In genomic region chr3:109299303-109300074, GRCm38 (mm10) we compare ENCODE assay signal across 15 mouse cellular contexts. TPM values are rescaled to one million over a fixed set of nuclear protein-coding genes. Genes with fewer than 3 reads are reported as not detected.
DNase-seq lines count a peak whose midpoint lies in the region; ATAC-seq lines count a peak whose summit lies in the region.
"Had no signal": no experiment of that assay in that cellular context is flagged by ENCODE, and none has a peak within 500 bp of the region (broad histone marks: within the 10 kb centered on the region; RNA-seq: fewer than 3 reads in every experiment).

No protein-coding gene starts in this region.

- no peak for DNase-seq in forebrain, embryonic 11.5 days (ENCODE audit: low spot score)
- no peak for DNase-seq in forebrain, embryonic 10.5 days (ENCODE audit: extremely low spot score, low spot score)
- no peak for DNase-seq in liver, embryonic 11.5 days (ENCODE audit: low spot score)
- DNase-seq in embryonic facial prominence, embryonic 14.5 days (ENCODE audit: low spot score) = peak; percentile 19
- DNase-seq in layer of hippocampus, postnatal 10 days (ENCODE audit: low spot score in 2 of 2) = no peak
- DNase-seq: heart, postnatal 10 days; kidney, postnatal 25 days; lung, postnatal 36 days; right cerebral cortex, postnatal 14 days; thymus, postnatal 36 days had no signal

- H3K9me3 ChIP-seq in forebrain, embryonic 11.5 days (ENCODE audit: control insufficient read depth, low read length) = no peaks in the 10 kb centered on the region
- H3K9me3 ChIP-seq in forebrain, embryonic 10.5 days = no peaks in the 10 kb centered on the region
- H3K9me3 ChIP-seq in liver, embryonic 11.5 days (ENCODE audit: control insufficient read depth, low read length) = no peaks in the 10 kb centered on the region
- H3K9me3 ChIP-seq in liver, embryonic 12.5 days (replicated peaks) = no peaks in the 10 kb centered on the region
- H3K9me3 ChIP-seq in embryonic facial prominence, embryonic 14.5 days (ENCODE audit: control insufficient read depth, low read length) = no peaks in the 10 kb centered on the region
- H3K9me3 ChIP-seq: liver, embryonic 15.5 days; neural tube, embryonic 13.5 days had no signal

- no peak overlapping the region for H3K4me2 ChIP-seq in forebrain, embryonic 11.5 days (ENCODE audit: low read depth, low read length, severe bottlenecking)
- no peak overlapping the region for H3K4me2 ChIP-seq in liver, embryonic 11.5 days
- H3K4me2 ChIP-seq in liver, embryonic 12.5 days = no peak overlapping the region
- H3K4me2 ChIP-seq in embryonic facial prominence, embryonic 14.5 days (ENCODE audit: low read depth, low read length) = no peak overlapping the region
- H3K4me2 ChIP-seq: liver, embryonic 15.5 days; neural tube, embryonic 13.5 days had no signal

- H3K36me3 ChIP-seq in forebrain, embryonic 11.5 days (ENCODE audit: control insufficient read depth, insufficient read depth, low read length) = no peaks in the 10 kb centered on the region
- no peaks in the 10 kb centered on the region for H3K36me3 ChIP-seq in forebrain, embryonic 10.5 days (replicated peaks)
- no peaks in the 10 kb centered on the region for H3K36me3 ChIP-seq in liver, embryonic 11.5 days (ENCODE audit: control insufficient read depth, insufficient read depth, low read length)
- H3K36me3 ChIP-seq in liver, embryonic 12.5 days = no peaks in the 10 kb centered on the region
- no peaks in the 10 kb centered on the region for H3K36me3 ChIP-seq in embryonic facial prominence, embryonic 14.5 days (ENCODE audit: control insufficient read depth, insufficient read depth, low read length)
- H3K36me3 ChIP-seq: liver, embryonic 15.5 days; neural tube, embryonic 13.5 days had no signal

- peak; percentile 51; the same call in 1 of the 2 replicates for ATAC-seq in forebrain, embryonic 11.5 days (replicated peaks; ENCODE audit: low FRiP score)
- ATAC-seq in liver, embryonic 11.5 days (replicated peaks; ENCODE audit: low FRiP score) = peak; percentile 29; the same call in 1 of the 2 replicates
- ATAC-seq in liver, embryonic 12.5 days = no peak
- 0 out of 2 replicates have a peak, but pooled peaks have one; percentile 62 for ATAC-seq in embryonic facial prominence, embryonic 14.5 days (ENCODE audit: low read depth)
- ATAC-seq in megakaryocyte-erythroid progenitor cell, adult 5-6 weeks (replicated peaks; ENCODE audit: low FRiP score, low TSS enrichment, poor library complexity, severe bottlenecking) = peak; percentile 47; the same call in 1 of the 2 replicates
- ATAC-seq in erythroid progenitor cell, adult 5-6 weeks (replicated peaks; ENCODE audit: low FRiP score, poor library complexity, severe bottlenecking) = no peak

- H3K4me3 ChIP-seq in forebrain, embryonic 11.5 days (ENCODE audit: low read depth, low read length) = no peak overlapping the region
- H3K4me3 ChIP-seq in forebrain, embryonic 10.5 days = no peak overlapping the region
- no peak overlapping the region for H3K4me3 ChIP-seq in liver, embryonic 11.5 days (ENCODE audit: low read depth, low read length)
- no peak overlapping the region for H3K4me3 ChIP-seq in liver, embryonic 12.5 days
- no peak overlapping the region for H3K4me3 ChIP-seq in embryonic facial prominence, embryonic 14.5 days (ENCODE audit: low read depth, low read length)
- H3K4me3 ChIP-seq: liver, embryonic 15.5 days; neural tube, embryonic 13.5 days had no signal

- no peak overlapping the region for H3K27ac ChIP-seq in forebrain, embryonic 11.5 days (ENCODE audit: low read depth, low read length)
- no peak overlapping the region for H3K27ac ChIP-seq in forebrain, embryonic 10.5 days
- H3K27ac ChIP-seq in liver, embryonic 11.5 days (ENCODE audit: low read depth, low read length) = no peak overlapping the region
- no peak overlapping the region for H3K27ac ChIP-seq in liver, embryonic 12.5 days
- no peak overlapping the region for H3K27ac ChIP-seq in embryonic facial prominence, embryonic 14.5 days (replicated peaks; ENCODE audit: low read depth, low read length)
- H3K27ac ChIP-seq: liver, embryonic 15.5 days; neural tube, embryonic 13.5 days had no signal

- 73% methylated on average over 4 of the region's 4 CpGs for WGBS in forebrain, embryonic 11.5 days
- WGBS in forebrain, embryonic 10.5 days = 77% methylated on average over 4 of the region's 4 CpGs
- 70% methylated on average over 4 of the region's 4 CpGs for WGBS in liver, embryonic 11.5 days
- WGBS in liver, embryonic 12.5 days (ENCODE audit: insufficient replicate concordance) = 63% methylated on average over 4 of the region's 4 CpGs
- 53% methylated on average over 4 of the region's 4 CpGs for WGBS in embryonic facial prominence, embryonic 14.5 days

- no peaks in the 10 kb centered on the region for H3K4me1 ChIP-seq in forebrain, embryonic 11.5 days (replicated peaks; ENCODE audit: control insufficient read depth, insufficient read depth, low read length)
- peaks cover 9% of the 10 kb centered on the region for H3K4me1 ChIP-seq in forebrain, embryonic 10.5 days
- H3K4me1 ChIP-seq in liver, embryonic 11.5 days (replicated peaks; ENCODE audit: control insufficient read depth, insufficient read depth, low read length) = no peaks in the 10 kb centered on the region
- 0 out of 2 replicates have a peak, but pooled peaks cover 6% of the 10 kb centered on the region for H3K4me1 ChIP-seq in liver, embryonic 12.5 days
- no peaks in the 10 kb centered on the region for H3K4me1 ChIP-seq in embryonic facial prominence, embryonic 14.5 days (ENCODE audit: control insufficient read depth, insufficient read depth, low read length)
- H3K4me1 ChIP-seq: liver, embryonic 15.5 days; neural tube, embryonic 13.5 days had no signal

- H3K9ac ChIP-seq in forebrain, embryonic 11.5 days (ENCODE audit: low read length) = no peak overlapping the region
- no peak overlapping the region for H3K9ac ChIP-seq in liver, embryonic 11.5 days (ENCODE audit: low read depth, low read length)
- H3K9ac ChIP-seq in liver, embryonic 12.5 days = no peak overlapping the region
- H3K9ac ChIP-seq in embryonic facial prominence, embryonic 14.5 days (ENCODE audit: low read depth, low read length) = no peak overlapping the region
- H3K9ac ChIP-seq: liver, embryonic 15.5 days; neural tube, embryonic 13.5 days had no signal

- no peaks in the 10 kb centered on the region for H3K27me3 ChIP-seq in forebrain, embryonic 11.5 days (ENCODE audit: control insufficient read depth, insufficient read depth, low read length)
- H3K27me3 ChIP-seq in forebrain, embryonic 10.5 days (ENCODE audit: poor library complexity, severe bottlenecking) = no peaks in the 10 kb centered on the region
- H3K27me3 ChIP-seq in liver, embryonic 11.5 days (replicated peaks; ENCODE audit: control insufficient read depth, insufficient read depth, low read length) = no peaks in the 10 kb centered on the region
- no peaks in the 10 kb centered on the region for H3K27me3 ChIP-seq in liver, embryonic 12.5 days (replicated peaks)
- H3K27me3 ChIP-seq in embryonic facial prominence, embryonic 14.5 days (replicated peaks; ENCODE audit: control insufficient read depth, insufficient read depth, low read length) = no peaks in the 10 kb centered on the region
- H3K27me3 ChIP-seq: liver, embryonic 15.5 days; neural tube, embryonic 13.5 days had no signal

RNA-seq across cellular contexts. Expression of gene Vav3, which starts 41.0 kb away (rescaled TPM):
- 7.9 and 9.2 TPM in 2 replicates for polyA plus RNA-seq in forebrain, embryonic 11.5 days (2014; fragmentation: Nextera tagmentation; extraction: Ambion mirVana)
- polyA plus RNA-seq in forebrain, embryonic 10.5 days (2016; fragmentation: Nextera tagmentation; extraction: Ambion mirVana) = 4.1 and 4.7 TPM in 2 replicates
- polyA plus RNA-seq in liver, embryonic 11.5 days (2014; fragmentation: Nextera tagmentation; extraction: Ambion mirVana) = 5.8 and 7.0 TPM in 2 replicates
- polyA plus RNA-seq in liver, embryonic 12.5 days (2016; fragmentation: Nextera tagmentation; extraction: Ambion mirVana) = 5.4 and 7.0 TPM in 2 replicates
- 19.7 and 20.3 TPM in 2 replicates for polyA plus RNA-seq in embryonic facial prominence, embryonic 14.5 days (2014; fragmentation: Nextera tagmentation; extraction: Ambion mirVana)
- total RNA-seq in megakaryocyte-erythroid progenitor cell, adult 5-6 weeks (2014; fragmentation: Nextera tagmentation) = 6.6 and 12.2 TPM in 2 replicates
- 5.5 and 11.3 TPM in 2 replicates for total RNA-seq in megakaryocyte-erythroid progenitor cell, adult 5-6 weeks (2017)
- 1.8 and 18.9 TPM in 2 replicates for total RNA-seq in erythroid progenitor cell, adult 5-6 weeks (2015; ENCODE audit: low replicate concordance)
- 4.4 and 5.9 TPM in 2 replicates for total RNA-seq in erythroid progenitor cell, adult 5-6 weeks (2017; ENCODE audit: low replicate concordance)
- 1 to 10 TPM; 7.0 to 8.1 TPM for total RNA-seq in layer of hippocampus, postnatal 10 days (2021)

Comparison
In these comparisons a context has a peak if more than half of its experiments do, and no peak if none do; other contexts are left out.
1. ATAC-seq: peak in forebrain, embryonic 11.5 days (single experiment), liver, embryonic 11.5 days (single experiment), embryonic facial prominence, embryonic 14.5 days (single experiment) and megakaryocyte-erythroid progenitor cell, adult 5-6 weeks (single experiment); none in liver, embryonic 12.5 days (single experiment) and erythroid progenitor cell, adult 5-6 weeks (single experiment).